Mouse (Mus musculus): ENCODE results near the gene Rnf123.

DNA sequence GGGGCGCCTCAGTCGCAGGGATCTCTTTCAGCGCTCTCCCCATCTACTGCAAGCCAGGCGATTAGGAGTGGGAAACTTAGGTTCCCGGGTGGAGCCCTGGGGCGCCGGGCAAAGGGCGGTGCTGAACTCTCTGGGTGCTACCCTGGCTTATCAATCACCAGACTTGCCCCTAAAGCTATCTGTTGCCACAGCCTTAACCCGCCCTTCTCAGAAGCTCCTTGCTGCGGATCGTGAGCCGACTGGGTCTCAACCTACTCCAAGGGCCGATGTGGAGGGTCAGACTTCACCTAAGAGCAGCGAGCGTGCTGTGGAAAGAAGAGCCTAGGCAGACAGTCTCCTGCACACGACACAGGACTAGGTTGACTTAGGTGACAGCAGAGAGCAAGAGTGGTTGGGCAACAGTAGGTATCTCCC lies 11.9 kb upstream of the Rnf123 start:
- TF ChIP-seq CTCF (IDR thresholded peaks at IDR 0.05; ENCODE audit: low read depth) (no peak), EP300 (IDR thresholded peaks at IDR 0.05; ENCODE audit: low read depth) (peak; percentile 94)

All from liver, embryonic 14.5 days (tissue).